Mouse (Mus musculus): Measurements from ENCODE around the gene Zfp81. TPM values are rescaled to one million over a fixed set of nuclear protein-coding genes. Genes with fewer than 3 reads are reported as not detected.
"Not testable (repeated sequence)": the region's sequence is repeated elsewhere in the genome, so short reads cannot be mapped to it uniquely, and the experiment has no call there.

Gene Zfp81
- polyA plus RNA-seq, 1 experiment, result 2.2 TPM

DNA sequence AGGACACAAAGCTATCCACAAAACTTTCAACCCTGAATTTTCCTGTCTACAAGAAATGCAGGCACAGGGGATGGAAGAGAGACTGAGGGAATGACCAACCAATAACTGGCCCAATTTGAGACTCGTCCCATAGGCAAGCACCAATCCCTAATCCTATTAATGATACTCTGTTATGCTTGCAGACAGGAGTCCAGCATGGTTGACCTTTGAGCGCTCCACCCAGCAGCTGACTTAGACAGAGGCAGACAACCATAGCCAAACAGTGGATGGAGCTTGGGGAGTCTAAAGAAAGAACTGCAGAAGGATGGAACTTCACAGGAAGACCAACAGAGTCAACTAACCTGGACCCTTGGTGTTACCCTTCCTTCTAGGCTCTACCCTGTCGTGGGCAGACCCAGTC is 14.1 kb upstream of the Zfp81 start:
- no peak for TF ChIP-seq TCF12 (IDR thresholded peaks at IDR 0.05; ENCODE audit: insufficient read depth, poor library complexity, severe bottlenecking)
- no peak for TF ChIP-seq TCF3 (IDR thresholded peaks at IDR 0.05; ENCODE audit: insufficient read length, low read depth)
- no peak for TF ChIP-seq USF1 (IDR thresholded peaks at IDR 0.05; ENCODE audit: low read depth)
- TF ChIP-seq SRF (IDR thresholded peaks at IDR 0.05; ENCODE audit: control insufficient read depth, insufficient read length, low read depth), result no peak
- no peak for TF ChIP-seq CEBPB (IDR thresholded peaks at IDR 0.05; ENCODE audit: insufficient read depth, poor library complexity, severe bottlenecking)
- no peak for TF ChIP-seq MAX (IDR thresholded peaks at IDR 0.05; ENCODE audit: low read depth)
- H3K27me3 ChIP-seq (ENCODE audit: control insufficient read depth, insufficient read depth, insufficient read length), result no peaks in the 10 kb centered on the region
- H3K4me2 ChIP-seq (ENCODE audit: low read depth), result no peak overlapping the region
- no peak overlapping the region for H3ac ChIP-seq (ENCODE audit: control insufficient read depth, insufficient read length)
- no peaks in the 10 kb centered on the region for H3K36me3 ChIP-seq (ENCODE audit: control insufficient read depth, insufficient read depth)
- no peaks in the 10 kb centered on the region for H3K79me2 ChIP-seq (ENCODE audit: control insufficient read depth, insufficient read depth)
- no peak overlapping the region for H3K4me3 ChIP-seq

DNA sequence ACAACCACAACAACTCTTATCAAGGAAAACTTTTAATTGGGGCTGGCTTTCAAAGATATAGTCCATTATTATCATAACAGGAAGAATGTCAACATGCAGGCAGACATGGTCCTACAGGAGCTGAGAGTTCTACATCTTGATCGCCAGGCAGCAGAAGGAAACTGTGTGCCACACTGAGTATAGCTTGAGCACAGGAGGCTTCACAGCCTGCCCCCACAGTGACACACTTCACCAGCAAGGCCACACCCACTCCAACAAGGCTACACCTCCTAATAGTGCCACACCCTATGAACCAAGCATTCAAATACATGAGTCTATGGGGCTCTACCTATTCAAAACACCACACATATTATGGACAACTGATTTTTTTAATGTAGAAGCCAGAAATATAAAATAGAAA is 5.7 kb downstream of the Zfp81 start:
- H3K79me2 ChIP-seq (ENCODE audit: control insufficient read depth, insufficient read depth), result peaks cover 72% of the 10 kb centered on the region
- H3ac ChIP-seq (ENCODE audit: control insufficient read depth, insufficient read length), result no peak overlapping the region
- H3K4me2 ChIP-seq (ENCODE audit: low read depth), result no peak overlapping the region
- H3K36me3 ChIP-seq (ENCODE audit: control insufficient read depth, insufficient read depth), result no peaks in the 10 kb centered on the region
- no peak for TF ChIP-seq MYOD1 (IDR thresholded peaks at IDR 0.05; ENCODE audit: control insufficient read depth in 1 of 3, insufficient read length in 2 of 3, low read depth in 2 of 3)
- no peak for TF ChIP-seq USF1 (IDR thresholded peaks at IDR 0.05; ENCODE audit: low read depth)
- TF ChIP-seq SRF (IDR thresholded peaks at IDR 0.05; ENCODE audit: control insufficient read depth, insufficient read length, low read depth), result no peak
- TF ChIP-seq POLR2A (IDR thresholded peaks at IDR 0.05; ENCODE audit: insufficient read length, low read depth), result no peak
- no peak for TF ChIP-seq MAX (IDR thresholded peaks at IDR 0.05; ENCODE audit: low read depth)
- TF ChIP-seq E2F4 (IDR thresholded peaks at IDR 0.05; ENCODE audit: insufficient read depth), result no peak
- no peak for TF ChIP-seq TCF12 (IDR thresholded peaks at IDR 0.05; ENCODE audit: insufficient read depth, poor library complexity, severe bottlenecking)
- TF ChIP-seq REST (IDR thresholded peaks at IDR 0.05; ENCODE audit: insufficient read depth, insufficient read length), result no peak
- no peak for TF ChIP-seq CEBPB (IDR thresholded peaks at IDR 0.05; ENCODE audit: insufficient read depth, poor library complexity, severe bottlenecking)
- TF ChIP-seq TCF3 (IDR thresholded peaks at IDR 0.05; ENCODE audit: insufficient read length, low read depth), result no peak
- TF ChIP-seq POLR2AphosphoS2 (IDR thresholded peaks at IDR 0.05; ENCODE audit: insufficient read length, low read depth), result no peak
- no peak for TF ChIP-seq MYOG (IDR thresholded peaks at IDR 0.05; ENCODE audit: control insufficient read depth in 1 of 3, insufficient read depth in 1 of 3, insufficient read length in 2 of 3, low read depth in 2 of 3)
- no peak overlapping the region for H3K4me3 ChIP-seq
- H3K27me3 ChIP-seq (ENCODE audit: control insufficient read depth, insufficient read depth, insufficient read length), result no peaks in the 10 kb centered on the region

GRCm38 (mm10) chr17:33289876-33290149 is 68.9 kb downstream of the Zfp81 start:
- H3K36me3 ChIP-seq (ENCODE audit: control insufficient read depth, insufficient read depth); H3K79me2 ChIP-seq (ENCODE audit: control insufficient read depth, insufficient read depth); H3ac ChIP-seq (ENCODE audit: control insufficient read depth, insufficient read length); H3K4me3 ChIP-seq; H3K4me2 ChIP-seq (ENCODE audit: low read depth); H3K27me3 ChIP-seq (ENCODE audit: control insufficient read depth, insufficient read depth, insufficient read length): not testable (repeated sequence)

- H3ac ChIP-seq (ENCODE audit: control insufficient read depth, insufficient read length); H3K36me3 ChIP-seq (ENCODE audit: control insufficient read depth, insufficient read depth); H3K4me3 ChIP-seq; H3K79me2 ChIP-seq (ENCODE audit: control insufficient read depth, insufficient read depth); H3K27me3 ChIP-seq (ENCODE audit: control insufficient read depth, insufficient read depth, insufficient read length): not testable (repeated sequence)
- H3K4me2 ChIP-seq (ENCODE audit: low read depth), result peak within 1 kb of the TSS; percentile 57
Observed at GRCm38 (mm10) chr17:33289039-33289875, 69.4 kb downstream of the Zfp81 start, which contains the start of gene Zfp955b. Gene Zfp955b (plus strand): TSS chr17:33289544.

Other genes starting within 250 kb of the Zfp81 start
- gene Morc2b, start 219.2 kb downstream of the Zfp81 start, polyA plus RNA-seq (2012; fragmentation: generic; extraction: Trizol), result 0.11 TPM
- gene Olfr55, start 190.4 kb downstream of the Zfp81 start, polyA plus RNA-seq (2012; fragmentation: generic; extraction: Trizol), result not detected
- gene Olfr239, start 167.6 kb downstream of the Zfp81 start, polyA plus RNA-seq (2012; fragmentation: generic; extraction: Trizol), result not detected
- gene Olfr1564, start 137.2 kb downstream of the Zfp81 start, polyA plus RNA-seq (2012; fragmentation: generic; extraction: Trizol), result 0.11 TPM
- 3.1 TPM for gene Zfp955a, start 103.7 kb downstream of the Zfp81 start, polyA plus RNA-seq (2012; fragmentation: generic; extraction: Trizol)
- not detected for gene Olfr63, start 94.2 kb downstream of the Zfp81 start, polyA plus RNA-seq (2012; fragmentation: generic; extraction: Trizol)
- gene Zfp955b, start 69.3 kb downstream of the Zfp81 start, polyA plus RNA-seq (2012; fragmentation: generic; extraction: Trizol), result 3.0 TPM
- gene Zfp101, start 35.8 kb upstream of the Zfp81 start, polyA plus RNA-seq (2012; fragmentation: generic; extraction: Trizol), result 0.90 TPM
- gene Actl9, start 74.0 kb upstream of the Zfp81 start, polyA plus RNA-seq (2012; fragmentation: generic; extraction: Trizol), result not detected
- gene Adamts10, start 165.3 kb upstream of the Zfp81 start, polyA plus RNA-seq (2012; fragmentation: generic; extraction: Trizol), result 4.5 TPM
- gene Myo1f, start 196.8 kb upstream of the Zfp81 start, polyA plus RNA-seq (2012; fragmentation: generic; extraction: Trizol), result not detected

Data from myocyte (in vitro differentiated cells).